Mouse (Mus musculus): ENCODE data around the gene Glul.
A peak's percentile ranks its signal among the peaks of the same experiment; 100 is the strongest.

Glul gene

DNA sequence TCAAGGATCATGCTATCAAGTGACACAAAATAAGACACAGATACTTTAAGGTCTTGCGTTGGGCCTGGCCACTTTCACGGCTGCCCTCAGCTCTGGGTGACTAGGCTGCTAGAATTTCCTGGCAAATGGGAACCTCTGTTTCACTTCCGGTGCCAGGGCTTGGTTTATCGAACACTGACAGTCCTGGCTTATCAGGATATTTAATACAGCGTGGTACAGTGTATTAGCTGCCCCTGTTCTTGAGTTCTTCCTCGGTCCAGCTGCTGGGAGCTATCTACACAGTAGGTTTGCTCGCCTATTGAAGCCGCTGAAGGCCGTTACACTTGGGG is 10.2 kb downstream of the Glul start:
- no peak for DNase-seq (ENCODE audit: low spot score)

DNA sequence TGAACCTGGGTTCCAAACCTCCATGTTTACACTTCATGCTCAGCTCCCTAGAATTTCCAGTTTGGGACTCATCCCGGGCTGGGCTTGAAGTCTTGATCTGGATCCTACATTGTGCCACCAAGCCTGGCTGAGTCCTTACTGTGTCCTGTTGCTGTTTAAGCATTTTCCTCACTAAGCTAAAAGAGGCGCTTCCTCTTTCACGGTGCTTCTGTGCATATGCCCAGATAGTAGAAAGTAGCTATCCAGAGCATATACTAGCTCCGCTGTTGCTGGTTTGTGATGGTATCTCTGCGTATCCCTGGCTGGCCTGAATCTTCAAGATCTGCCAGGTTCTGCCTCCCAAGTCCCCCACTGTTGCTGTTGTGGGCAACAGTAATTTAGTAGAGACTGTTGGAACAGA is 10.7 kb downstream of the Glul start:
- no peak for DNase-seq (ENCODE audit: low spot score)

DNA sequence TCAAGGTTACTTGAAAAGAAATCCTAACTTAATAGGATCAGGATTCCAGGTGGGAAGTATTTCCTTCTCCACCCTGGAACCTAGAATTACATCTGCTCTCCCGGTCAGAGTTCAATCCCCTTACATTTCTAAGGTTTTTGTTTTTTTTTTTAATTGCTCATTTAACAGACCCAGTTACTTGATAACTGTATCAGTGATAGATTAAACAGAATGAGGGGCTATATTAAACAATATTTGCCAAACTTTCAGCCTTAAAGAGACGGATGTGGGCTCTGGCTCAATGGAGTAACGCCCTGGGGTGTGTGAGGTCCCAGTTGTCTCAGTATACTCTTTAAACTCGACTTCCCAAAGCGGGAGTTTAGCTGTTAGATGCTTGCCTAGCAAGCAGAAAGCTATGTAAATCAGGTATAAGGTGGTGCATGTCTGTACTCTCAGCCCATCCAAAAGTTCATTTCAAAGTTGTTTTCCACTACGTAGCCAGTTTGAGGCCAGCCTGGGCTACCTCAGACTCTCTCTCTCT is 11.6 kb downstream of the Glul start:
- no peak for DNase-seq (ENCODE audit: low spot score)

DNA sequence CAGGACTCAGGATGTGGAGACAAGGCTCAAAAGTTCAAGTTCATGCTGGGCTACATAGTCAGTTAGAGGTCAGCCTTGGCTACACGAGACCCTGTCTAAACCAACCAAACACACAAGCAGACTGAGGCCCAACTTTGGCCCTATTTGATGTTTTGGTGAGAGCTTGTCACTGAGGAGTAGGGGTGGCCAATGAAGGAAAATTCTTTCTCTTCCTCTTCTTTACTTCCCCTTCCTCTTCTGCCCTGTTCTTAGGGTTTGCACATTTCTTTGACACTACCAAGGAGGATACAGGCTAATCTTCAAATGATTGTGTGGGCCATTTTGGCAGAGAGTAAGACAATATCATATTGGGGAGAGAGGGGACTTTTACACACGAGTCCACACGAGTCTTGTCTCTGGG is 14.1 kb downstream of the Glul start:
- DNase-seq (ENCODE audit: low spot score), result no peak

DNA sequence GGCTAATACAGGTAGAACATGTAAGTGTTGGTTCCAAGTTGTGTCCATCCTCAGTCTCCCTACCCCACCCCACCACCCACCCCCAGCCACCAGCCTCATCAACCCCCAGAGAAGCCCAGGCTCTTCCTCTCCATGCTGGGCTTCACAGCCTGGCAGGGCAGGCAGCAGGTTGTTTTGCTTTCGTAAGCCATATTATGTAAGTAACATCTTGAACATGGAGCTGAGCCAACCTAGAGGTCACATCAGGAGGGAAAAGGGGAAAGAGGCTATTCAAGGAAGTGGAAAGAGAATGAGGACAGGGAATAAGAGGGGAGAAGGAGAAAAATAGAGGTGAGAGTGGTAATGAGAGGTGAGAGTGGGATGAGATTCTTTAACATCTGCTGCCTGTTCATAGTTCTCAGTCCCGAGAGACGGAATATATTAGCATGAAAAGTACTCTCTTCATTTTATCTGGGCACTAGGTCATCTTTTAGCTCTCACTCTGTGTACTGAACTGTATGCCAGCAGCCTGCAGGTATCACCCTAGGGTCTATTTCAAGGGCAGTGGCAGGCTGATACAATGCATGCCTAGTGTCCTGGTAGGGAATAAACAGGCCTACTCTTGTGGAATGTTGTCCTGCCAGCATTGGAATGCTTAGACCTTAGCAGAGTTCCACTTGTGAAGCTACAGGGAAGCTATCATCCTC is 18.9 kb downstream of the Glul start:
- DNase-seq (ENCODE audit: low spot score), result no peak

DNA sequence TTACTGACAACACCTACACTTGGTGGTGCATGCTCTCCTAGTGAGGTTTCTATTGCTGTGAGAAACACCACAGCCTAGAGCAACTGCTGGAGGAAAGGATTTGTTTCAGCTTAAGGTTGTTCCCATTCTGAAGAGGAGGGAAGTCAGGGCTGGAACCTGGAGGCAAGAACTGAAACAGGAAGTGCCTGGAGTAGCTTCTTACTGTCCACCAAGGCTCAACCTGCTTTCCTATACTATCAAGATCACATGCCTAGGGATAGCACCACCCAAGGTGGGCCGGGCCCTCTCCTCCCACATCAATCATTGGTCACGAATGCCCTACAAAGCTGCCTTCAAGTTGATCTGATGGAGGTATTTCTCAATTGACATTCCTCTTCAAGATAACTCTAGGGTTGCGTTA is 21.9 kb downstream of the Glul start:
- no peak for DNase-seq (ENCODE audit: low spot score)

DNA sequence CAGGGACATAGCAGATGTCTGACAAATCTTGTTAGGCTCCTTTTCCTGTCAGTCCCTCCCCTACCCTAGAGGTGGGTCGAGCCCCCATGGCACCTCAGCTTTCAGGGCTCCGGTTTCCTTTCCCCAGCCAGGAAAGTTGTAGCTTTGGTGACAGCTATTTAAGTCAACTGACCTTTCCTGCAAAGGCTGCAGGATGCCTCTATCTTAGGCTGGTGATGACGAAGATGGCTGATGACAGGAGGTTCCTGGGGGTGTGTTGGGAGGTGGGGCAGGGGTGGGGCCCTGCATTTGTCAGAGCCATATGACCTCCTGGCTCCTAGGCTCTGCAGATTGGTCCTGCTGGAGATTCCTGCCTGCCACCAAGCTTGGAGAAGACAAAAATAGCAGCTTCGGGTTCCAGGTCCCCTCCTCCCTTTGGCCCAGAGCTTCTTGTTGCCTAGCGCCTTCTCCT is 22.9 kb downstream of the Glul start:
- DNase-seq (ENCODE audit: low spot score), result no peak

DNA sequence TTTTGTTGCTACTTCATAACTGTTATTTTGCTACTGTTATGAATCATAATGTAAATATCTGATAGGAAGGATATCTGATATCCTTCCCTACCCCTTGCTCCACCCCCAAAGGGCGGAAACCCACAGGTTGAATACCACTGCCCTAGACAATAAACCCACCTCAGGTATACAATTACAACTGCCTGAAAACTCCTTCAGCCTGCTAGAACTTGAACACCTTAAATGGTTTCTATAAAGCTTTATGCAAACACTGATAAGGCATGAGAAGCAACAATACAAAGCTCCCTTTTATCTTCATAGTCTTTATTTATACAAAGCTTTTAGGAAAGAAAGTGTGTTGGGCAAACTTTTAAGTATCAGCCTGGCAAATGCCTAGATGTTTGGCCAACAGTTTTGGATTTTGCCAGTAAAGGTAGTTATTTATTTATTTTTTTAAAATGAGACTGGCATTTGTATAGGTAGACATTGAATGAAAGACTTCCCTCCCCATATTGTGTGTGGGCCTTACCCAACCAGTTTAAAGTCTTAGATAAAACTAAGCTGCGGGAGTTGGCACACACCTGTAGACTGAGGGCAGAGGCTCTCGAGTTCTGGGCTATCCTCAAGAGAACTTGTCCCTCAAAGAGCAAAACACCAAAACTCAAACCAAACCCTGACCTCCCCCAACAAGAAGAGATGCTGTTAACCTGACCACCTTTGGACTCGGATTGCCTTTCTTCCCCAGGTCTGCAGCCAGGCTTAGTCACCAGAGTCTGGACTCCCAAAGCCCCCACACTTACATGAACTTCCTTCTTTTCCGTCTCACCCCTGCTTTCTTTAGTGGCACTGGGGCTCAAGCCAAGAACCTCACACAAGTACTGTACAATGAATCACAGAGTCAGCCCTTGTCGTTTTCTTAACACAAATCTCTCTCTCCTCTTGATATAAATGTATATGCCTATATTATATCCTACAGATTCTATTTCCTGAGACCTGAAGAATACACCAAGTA is 24.9 kb downstream of the Glul start:
- peak; percentile 46 for DNase-seq (ENCODE audit: low spot score)

DNA sequence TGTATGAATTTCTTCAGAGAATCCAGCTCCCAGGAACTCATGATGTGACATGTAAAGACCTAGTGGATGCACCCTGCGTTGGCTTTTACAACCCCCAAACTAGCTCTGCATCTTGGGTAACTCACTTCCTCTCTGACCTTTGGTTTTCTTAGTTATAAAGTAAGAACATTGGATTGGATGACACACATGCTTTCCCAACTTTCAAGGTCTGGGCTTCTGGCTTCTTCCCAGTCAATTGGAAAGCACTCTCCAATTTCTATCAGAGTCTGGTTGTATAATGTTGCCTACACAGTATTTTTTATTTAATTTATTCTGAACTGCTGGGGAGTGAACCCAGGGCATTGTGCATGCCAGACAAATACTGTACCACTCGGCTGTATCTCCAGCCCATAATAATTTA is 30.7 kb downstream of the Glul start:
- no peak for DNase-seq (ENCODE audit: low spot score)

DNA sequence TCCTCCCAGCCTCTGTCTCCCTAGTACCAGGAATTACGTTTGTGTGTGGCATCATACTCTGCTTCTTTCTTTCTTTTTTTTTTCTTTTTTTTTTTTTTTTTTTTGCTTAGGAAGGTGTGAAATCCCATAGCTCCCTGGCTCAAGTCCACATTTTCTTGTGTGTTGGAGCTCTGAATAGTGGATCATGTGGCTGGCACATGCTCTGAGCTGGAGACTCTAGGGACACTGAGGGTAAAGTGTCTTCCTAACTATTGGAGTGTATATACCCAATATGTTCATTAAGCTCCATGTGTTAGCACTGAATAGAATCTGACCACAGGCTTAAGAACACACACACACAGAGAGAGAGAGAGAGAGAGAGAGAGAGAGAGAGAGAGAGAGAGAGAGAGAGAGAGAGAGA is 34.0 kb downstream of the Glul start:
- no peak for DNase-seq (ENCODE audit: low spot score)

DNA sequence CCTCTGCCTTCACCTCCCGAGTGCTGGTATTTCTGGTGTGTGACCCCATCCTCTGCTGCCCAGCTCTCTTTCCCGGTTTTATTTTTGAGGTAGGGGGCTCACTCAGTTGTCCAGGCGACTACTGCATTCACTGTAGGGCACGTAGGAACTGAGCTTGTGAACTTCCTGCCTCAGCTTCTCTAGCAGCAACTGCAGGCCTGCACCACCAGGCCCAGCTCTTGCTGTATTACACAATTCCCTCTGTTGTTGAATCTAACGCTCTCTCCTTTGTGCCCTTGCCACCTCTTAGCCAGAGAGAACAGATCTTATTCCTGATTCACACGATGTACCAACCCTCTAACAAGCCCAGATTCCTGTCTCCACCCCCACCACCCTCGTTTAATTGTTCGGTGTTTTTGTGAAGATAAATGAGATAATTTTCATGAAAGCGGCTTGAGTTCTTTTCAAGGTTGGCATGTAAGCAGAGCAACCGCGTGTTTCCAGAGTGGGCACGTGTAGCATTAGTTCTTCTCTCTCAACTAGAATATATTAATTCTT is 36.2 kb downstream of the Glul start:
- DNase-seq (ENCODE audit: low spot score), result no peak

DNA sequence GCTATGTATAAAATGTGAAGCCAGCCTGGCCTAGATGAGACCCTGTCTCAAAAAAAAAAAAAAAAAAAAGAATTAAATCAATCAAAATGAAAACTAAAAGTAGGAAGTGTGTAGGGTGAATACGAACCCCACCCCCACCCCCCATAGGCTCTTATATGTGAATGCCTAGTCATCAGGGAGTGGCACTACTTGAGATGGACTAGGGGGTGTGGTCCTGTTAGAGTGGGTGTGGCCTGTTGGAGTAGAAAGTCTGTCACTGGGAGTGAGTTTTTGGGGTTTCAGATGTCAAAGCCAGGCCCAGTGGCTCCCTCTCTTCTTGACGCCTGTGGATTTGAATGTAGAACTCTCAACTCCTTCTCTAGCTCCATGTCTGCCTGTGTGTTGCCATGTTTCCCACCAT is 37.3 kb downstream of the Glul start:
- DNase-seq (ENCODE audit: low spot score), result no peak

DNA sequence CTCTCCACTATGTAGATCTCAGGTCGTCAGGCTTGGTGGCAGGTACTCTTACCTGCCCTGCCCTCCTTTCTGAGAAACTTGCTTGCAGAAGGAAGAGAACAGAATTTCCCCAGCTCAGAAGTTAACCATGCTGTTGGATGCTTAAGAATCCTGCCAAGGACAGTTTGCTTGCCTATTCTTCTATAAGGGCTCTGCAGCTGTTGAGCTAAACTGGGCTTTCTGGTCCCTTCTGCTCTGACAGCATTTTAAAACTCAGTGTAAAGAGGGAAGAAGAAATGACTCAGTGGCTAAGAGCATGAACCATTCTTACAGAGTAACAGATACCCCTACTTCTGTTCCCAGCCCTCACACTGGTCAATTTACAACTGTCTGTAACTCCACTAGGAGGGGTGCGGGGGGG is 41.2 kb downstream of the Glul start:
- no peak for DNase-seq (ENCODE audit: low spot score)

DNA sequence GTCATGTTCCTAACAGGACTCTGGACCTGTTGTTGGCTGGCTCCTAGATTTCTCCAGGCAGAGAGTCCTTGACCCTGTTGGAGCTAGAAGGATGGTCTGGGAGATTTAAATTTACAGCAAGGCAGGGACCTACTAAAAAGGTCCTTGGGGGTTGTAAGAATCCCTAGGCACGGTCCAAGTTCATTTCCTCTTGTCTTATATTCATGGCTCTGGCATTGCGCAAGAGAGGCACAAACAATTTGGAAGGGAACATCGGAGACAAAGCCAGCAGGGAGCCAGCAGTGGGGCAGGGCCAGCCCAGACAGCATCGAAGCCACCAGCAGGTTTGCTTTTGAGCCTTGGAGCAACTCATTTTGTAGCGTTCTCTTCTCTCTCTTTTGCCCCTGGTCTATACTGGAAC is 45.4 kb downstream of the Glul start:
- DNase-seq (ENCODE audit: low spot score), result no peak

DNA sequence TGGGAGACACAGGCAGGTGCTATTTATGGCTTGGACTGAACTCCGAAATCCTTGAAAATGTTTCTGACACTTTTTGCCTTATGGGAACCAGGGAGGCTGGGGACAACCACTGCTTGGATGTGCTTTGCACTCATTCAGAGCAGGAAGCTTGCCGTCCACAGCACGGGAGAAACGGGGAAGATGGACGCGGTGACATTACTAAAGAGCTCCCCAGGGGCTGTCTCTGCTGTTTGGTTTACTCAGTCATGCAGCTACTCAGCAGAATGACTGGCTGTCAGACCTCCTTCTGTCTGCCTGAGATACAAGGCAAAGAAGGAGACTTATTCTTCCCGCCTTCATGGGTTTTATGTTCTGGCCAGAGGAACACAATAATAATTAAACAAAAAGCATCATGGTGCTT is 47.2 kb downstream of the Glul start:
- no peak for DNase-seq (ENCODE audit: low spot score)

DNA sequence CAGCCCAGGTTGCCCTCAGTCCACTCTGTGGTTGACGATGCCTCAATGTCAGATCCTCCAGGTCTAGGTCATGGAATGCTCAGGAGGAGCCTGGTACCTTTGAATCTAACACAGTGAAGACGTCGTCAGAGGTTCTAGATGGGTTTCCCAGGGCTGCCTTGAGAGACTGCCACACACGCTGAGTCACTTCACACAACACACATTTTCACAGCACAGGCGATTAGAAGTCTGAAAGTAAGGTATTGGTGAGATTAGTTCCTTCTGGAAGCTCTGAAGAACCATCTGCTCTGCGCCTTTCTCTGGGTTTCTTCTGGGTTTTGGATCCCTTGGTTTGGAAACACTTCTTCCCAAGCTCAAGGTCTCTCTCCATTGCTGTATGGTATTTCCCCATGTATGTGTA is 48.1 kb downstream of the Glul start:
- no peak for DNase-seq (ENCODE audit: low spot score)

DNA sequence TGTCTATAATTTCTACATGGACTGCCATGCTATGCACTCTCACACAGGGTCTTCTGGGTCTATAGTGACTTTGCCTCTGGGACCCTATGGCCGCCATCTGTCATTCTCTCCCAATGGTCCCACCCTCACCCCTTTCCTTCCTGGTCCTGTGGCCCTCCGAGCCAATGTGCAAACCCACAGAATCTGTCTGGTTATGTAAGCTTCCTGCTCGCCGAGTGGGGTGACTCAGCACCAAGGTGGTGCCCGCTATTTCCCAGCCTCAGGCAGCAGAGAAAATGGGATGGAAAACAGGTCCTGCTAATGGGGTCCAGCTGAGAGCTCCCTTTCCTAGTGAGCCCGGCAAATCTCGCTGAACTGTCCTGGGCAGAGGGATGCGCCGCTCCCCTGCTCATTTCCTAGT is 53.5 kb downstream of the Glul start:
- DNase-seq (ENCODE audit: low spot score), result no peak

DNA sequence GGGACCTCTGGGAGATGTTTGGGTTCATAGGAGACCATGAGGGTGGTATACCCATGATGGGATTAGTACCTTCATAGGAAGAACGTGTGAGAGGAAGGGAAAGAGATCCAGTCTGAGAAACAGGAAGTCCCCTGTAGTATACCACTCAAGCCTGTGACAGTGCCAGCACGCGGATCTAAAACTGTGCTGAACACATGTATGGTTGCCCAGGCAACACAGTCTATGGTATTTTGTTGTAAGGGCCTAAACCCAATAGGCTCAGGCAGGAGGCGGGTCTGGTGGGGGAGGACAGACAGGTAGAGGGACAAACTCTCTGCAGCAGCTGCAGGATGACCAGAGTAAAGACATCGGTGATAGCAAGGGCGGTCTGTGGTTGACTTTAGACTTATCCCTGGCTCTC is 54.1 kb downstream of the Glul start:
- DNase-seq (ENCODE audit: low spot score), result no peak

DNA sequence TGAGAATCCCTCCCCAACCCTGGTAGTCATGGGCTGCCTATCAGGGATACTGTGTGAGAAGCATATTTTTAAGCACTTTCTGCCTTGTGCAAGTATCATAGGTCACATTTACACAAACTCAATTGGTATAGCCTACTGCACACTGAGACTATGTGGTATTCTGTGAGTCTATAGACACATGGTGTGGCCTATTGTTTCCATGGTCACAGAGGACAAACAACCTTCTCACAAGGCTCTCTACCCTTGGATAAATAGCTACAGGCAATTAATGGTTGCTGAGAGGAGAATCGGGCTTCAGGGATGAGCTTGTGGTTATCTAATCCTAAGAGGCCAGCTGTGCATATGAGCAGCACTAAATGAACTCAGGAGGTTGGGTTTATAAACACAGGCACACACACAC is 58.1 kb downstream of the Glul start:
- DNase-seq (ENCODE audit: low spot score), result no peak

Measured in urinary bladder, postnatal 14 days (tissue).